Mouse (Mus musculus) G1E (cell line): Measurements from ENCODE around the gene Paf1.

Experiments used
- GATA1 ChIP-seq: IDR thresholded peaks from 2 replicates; pipeline ENCODE4 v1.6.1; 2012; ENCODE audit warnings: borderline replicate concordance, low read length, inconsistent platforms, mixed read lengths
- TAL1 ChIP-seq: conservative IDR thresholded peaks from 2 replicates; pipeline ENCODE4 v1.6.1; 2012; ENCODE audit warnings: low read depth, low read length, inconsistent platforms, mixed read lengths

DNA sequence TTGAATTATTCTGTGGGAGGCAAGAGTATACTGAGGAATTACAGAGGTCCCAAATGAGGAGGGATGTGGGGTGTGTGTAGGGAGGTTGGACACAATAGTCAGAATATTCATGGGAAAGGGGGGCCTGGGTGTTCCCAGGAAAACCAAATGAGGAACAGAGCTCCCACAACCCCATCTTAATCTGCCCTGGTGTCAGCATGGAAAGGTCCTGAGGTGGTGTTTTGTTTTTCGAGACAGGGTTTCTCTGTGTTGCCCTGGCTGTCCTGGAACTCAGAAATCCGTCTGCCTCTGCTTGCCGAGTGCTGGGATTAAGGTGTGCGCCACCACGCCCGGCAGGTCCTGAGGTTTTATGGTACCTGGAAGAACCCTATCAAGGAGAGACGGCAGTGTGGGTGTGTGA is 34.3 kb upstream of the Paf1 start:
- TF ChIP-seq GATA1 (no peak), TAL1 (no peak)
